Mouse (Mus musculus) spleen, adult 2 months (tissue): ENCODE measurements around the gene Hoxb3.

Source experiments
- CTCF ChIP-seq: fragments of 200-500 bp; IDR thresholded peaks from 2 replicates; pipeline ENCODE4 v1.5.1; 2011; ENCODE audit warnings: mild to moderate bottlenecking, inconsistent platforms; ENCODE audit not compliant: insufficient read depth, insufficient read length, insufficient replicate concordance; ENCODE audit errors: extremely low read depth
- POLR2A ChIP-seq: fragments of 200-500 bp; IDR thresholded peaks from 2 replicates; pipeline ENCODE4 v1.6.1; 2011; ENCODE audit warnings: low read depth, low read length, inconsistent platforms

DNA sequence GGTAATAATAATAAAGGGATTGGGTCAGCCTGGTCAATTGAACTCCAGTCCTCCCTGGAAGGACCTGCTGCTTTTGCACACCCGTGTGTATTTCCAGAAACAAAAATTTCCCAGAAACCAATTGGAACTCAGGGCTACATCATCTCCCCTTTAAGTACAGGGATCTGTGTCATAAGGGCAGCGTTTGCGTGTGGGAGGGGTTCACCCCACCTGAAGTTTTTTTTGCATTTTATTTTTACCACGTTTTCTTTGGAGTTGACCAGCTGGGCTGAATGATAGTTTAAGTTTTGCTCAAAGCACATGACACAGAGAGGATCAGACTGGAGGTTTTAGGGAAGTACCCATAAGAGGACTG is 19.4 kb downstream of the Hoxb3 start:
- TF ChIP-seq POLR2A (no peak), CTCF (no peak)
